Mouse (Mus musculus) natural killer cell, adult 2 months (primary cell): ENCODE measurements at regions not wholly inside any gene's neighbourhood (a gene's known extent, or its start where the extent isn't known, plus 50 kb on each side); places are given as distances from the start of the nearest gene placed in this dataset.
A peak's percentile ranks its signal among the peaks of the same experiment; 100 is the strongest.
"Not testable (repeated sequence)": the region's sequence is repeated elsewhere in the genome, so short reads cannot be mapped to it uniquely, and the experiment has no call there.

ENCODE experiments used
- DNase-seq, 2 experiments: peaks; one replicate each; pipeline ENCODE4 v3.0.0; 2022; ENCODE audit warnings: low spot score in 2 of 2

DNA sequence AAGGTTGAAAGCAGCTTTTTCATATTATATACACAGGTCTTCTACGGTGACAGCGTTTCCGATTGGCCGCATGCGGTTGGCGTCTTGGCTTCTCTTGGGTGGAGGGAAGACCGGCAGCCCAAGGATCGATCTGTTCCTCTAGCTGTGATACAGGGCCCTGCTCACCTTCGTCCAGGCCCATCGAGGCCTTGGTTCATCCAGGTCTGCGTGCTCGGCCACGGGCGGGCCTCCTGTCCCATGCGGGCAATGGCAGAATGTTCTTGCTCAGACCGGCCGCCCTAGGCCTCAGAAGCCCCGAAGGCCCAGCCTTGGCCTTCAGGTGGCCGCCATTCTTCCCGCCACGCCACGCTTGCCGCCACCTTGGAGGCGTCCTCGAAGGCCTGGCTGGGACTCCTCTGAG, 194.4 kb upstream of the Ppp6c start:
- no peak for DNase-seq

DNA sequence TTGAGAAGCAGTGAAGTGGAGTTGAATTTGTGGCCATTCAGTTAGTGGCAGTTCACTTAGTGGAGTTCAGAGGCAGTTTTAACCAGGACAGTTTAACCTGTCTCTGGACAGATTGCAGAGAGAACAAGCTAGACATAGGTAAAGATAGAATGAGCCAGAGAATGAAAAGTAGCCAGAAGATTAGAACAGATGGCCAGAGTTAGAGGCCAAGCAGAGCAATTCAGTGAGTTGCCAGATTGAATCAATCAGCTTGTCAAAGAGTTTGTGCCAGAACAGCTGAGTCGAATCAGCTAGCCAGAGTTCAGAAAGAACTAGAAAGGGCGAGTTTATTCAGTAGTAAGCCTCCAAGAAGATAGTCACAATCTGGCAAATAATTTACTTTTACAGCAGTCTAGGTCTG, 174.1 kb upstream of the Ppp6c start:
- DNase-seq = no peak

DNA sequence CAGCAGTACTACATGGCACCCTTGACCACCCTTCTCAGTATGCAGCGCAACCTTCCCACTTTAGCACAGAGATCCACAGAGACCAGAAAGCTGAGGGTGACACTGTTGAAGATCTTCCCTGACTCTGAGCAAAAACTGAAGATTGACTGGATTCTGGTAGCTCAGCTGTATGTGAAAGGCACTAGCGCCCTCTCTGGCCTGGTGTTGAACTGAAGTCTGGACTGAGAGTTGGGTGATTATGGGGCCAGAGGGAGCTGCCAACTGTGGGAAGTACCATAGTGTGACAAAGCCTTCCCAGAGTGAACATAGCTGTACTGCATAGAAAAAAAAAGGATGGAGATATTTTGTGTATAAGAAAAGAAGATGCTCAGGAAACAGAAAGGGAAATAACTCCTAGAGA, 173.3 kb upstream of the Ppp6c start:
- DNase-seq = no peak

DNA sequence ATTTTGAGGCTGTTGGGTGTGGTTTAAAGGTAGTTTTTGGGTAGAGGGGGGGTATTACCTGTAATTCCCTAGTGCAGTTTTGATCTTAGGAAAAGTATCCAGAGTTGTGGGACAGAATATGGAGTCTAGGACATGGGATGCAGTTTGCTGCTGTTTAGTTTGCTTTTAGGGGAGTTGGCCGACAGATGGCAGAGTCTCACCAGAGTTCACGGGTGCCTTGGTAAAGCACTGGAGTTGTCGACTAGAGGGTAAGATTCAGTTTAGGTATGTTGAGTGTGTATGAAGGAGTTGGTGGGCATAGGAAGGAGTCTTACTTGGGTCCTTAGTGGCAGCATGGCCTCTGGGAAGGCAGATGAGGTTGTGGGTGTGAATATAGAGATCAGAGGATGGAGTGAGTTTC, 168.4 kb upstream of the Ppp6c start:
- no peak for DNase-seq

DNA sequence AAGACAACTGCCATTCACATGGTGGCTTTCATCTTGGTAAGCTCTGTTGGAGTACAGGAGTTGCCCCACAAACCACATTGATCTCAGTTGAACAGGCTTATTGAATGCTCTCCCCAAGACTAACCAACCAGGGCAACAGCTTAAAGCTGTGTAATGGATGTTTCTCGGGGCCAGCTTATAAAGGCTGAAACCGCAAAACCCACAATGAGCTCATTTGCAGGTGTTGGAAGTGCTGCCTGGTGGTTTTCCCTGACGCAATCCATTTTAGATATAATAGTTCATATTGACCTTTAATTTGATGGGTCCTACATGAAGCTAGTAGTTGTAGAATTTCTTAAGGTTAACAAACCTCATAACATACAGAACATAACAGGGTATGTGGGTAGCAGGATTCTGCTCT, 151.0 kb upstream of the Ppp6c start:
- DNase-seq = no peak

DNA sequence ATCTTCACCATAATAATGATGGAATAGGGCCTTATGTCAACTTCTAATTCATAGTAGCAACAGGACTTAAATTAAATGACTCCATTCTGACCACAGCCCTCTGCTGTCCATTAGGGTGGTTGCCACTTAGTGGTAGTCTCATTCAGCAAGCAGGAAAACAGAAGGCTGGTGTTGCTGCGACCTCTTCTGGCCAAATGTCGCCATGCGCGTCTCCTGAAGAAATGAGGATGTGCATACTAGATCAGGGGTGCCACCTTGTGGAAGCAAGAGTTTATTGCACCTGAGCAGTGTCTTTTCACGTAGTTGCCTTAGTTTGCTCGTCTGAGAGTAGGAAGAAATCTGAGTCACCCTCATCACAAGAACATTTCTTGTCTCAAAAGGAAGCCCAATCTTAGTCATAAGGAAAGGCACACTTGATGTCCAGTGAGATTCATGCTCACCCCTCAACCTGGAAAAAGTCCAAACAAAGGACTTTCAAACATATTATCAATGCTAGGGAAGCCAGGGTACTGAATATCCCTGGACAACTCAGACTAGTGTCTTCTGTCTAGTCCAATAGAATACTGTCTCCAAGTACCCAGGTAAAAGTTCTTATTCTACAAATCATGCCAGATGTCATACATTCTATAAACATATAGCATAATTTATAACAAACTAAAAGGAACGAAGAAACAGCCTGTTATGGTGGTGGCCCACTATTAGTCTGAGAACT, 147.0 kb upstream of the Ppp6c start:
- DNase-seq = peak; percentile 92 to 93

DNA sequence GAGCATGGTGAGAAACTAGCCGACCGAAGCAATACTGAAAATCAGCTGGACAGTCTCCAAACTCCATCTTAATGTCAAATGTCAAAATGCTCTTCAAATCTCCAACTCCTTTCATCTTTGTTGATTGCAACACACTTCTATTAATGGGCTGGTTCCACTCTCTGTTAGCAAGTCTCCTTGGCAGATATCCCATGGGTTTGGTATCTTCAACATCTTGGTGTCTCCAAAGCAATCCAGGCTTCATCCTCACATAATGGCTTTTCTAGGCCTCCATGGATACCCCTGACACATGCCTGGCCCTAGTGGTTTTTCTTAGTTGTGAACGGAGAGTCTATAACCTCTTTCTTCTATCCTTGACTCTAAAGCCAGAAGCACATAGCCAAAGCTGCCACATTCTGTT, 118.0 kb upstream of the Ppp6c start:
- no peak for DNase-seq

DNA sequence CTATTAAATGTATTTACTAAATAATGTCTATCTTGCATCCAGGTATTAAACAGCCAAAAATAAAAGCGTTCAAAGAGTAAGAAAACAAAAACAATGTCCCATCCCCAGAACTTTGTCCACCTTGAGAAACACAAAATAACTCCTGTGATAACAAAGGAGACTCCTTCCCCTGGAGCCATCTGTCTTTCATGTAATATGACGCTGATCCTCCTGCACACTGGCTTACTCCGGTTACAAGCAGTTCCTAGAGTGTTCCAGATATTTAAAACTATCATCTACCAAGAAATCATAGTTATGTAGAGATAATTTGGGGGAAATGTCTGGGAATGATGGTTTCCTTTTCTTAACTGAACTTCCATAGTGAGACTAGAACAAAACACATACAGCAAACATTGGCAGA, 114.2 kb upstream of the Ppp6c start:
- no peak for DNase-seq

DNA sequence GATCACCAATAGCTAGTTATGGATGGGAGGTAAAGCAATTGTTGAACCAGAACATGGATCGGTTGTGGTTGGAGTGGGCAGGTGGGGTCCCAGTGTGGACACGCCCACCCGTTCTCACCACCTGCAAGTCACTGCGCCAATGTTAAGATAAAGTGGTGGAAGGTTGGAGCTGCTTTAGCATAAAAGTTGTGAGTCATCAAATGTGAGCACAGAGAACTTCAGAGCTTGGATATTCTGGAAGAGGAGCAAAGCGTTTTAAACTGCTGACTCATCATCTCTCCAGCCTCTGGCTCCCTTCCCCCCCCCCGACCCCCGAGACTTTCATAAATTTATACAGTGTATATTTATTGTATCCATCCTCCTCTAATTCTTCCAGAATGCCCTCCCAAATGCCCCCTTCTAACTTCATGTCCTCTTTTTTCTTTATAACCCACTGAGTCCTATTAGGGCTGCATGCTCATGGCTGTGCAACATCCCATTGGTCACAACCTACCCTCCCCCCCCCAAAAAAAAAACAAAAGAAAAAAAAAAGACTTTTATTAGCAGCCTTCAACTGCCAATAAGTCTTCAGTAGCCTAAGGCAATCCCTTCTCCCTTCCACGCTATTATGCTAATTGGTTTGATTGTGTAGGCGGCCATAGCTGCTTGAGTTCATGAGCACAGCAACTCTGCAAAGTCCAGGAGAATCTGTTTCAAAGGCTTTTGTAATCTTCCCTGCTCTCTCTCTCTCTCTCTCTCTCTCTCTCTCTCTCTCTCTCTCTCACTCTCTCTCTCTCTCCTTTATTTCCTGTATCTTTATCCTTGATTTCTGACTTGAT, 112.8 kb upstream of the Ppp6c start:
- no peak for DNase-seq

DNA sequence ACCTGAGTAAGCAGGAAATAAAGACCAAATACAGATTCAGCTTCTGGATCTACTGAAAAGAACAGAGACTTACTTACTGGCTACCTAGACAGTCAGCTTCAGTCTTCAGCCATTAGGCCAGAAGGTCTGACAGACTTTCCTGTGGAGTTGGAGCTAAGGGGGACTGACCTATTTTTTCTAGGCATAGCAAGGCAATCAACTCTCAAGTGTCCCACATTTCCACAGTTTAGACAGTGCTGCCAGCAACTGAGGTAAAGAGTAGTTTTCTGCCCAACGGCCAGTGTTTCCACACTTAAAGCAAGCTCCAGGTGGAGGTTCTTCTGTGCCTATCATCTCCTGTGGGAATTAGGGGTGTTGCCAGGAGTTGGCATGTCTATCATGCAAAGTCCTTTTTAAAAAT, 111.3 kb upstream of the Ppp6c start:
- DNase-seq = no peak

DNA sequence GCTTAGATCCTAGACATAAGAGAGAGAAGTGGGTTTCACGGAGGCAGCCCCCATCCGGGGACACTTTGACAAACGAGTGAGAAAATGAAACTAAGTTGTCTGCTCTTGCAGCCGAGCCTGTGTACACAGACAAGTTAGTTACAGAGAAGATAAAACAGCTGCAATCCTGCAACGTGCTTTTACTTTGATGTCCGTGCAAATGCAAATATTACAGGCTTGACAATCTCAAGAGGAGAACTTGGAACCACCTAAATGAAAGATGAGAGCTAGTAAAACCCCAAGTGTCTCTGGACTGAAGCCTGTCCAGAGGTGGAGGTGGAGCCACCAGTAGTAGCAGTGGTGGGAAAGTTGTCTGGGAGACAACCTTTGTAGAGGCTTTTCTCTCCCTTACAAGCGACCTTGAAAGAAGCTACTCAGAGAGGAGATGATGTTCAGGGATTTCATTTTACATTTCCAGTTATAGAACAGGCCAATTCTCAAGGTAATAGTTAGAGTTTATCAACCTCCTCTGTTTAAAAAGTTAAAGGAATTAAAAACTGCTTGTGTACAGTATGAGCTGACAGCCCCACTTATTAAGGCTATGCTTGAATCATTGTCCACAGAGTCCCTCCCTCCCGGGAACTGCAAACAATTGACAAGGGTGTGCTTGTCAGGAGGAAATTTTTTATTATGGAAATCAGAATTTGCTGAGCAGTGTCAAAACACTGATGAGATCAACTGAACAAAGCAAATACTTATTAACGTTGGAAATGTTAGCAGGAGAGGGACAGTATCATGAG, 99.7 kb upstream of the Ppp6c start:
- peak; percentile 21 to 34 for DNase-seq

DNA sequence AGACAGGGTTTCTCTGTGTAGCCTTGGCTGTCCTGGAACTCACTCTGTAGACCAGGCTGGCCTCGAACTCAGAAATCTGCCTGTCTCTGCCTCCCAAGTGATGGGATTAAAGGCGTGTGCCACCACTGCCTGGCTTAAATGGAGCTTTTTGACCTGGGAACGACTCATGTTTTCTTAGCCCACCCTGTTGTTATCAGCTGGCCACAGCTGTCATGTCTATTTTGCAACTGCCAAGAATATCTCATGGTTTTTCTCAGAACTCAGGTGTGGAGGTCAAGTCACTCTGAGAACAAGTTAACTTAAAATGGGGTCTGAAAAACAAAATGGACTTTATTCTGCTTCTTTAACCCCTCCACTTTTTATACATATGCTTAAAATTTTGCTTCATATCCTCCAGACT, 98.9 kb upstream of the Ppp6c start:
- DNase-seq = not testable (repeated sequence)

DNA sequence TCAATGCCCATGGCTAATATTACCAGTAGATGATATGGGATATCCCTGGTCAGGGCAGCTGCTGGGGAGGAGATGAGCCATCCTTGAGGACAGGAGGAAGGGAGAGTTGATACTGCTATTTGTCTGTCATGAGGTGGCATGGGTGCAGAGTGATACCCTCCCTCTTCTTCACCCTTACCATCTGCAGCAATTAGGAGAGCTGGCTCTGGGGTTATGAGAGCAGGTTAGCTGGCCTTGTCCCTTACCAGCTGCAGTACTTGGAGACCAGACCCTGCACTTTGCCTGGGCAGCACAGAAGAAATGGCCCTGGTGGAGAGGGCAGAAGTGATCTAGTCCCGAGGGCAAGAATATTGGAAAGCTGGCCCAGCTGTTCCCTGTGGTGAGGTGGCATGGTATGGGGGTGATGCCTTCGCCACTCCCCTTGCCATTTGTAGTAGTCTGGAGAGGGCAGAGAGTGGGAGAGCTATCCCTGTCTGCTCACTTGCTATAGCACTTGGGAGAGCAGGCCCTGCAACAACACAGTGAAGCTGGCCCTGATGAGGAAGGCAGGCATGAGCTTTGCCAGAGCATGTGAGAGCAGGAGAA, 73.6 kb upstream of the Ppp6c start:
- DNase-seq = no peak

DNA sequence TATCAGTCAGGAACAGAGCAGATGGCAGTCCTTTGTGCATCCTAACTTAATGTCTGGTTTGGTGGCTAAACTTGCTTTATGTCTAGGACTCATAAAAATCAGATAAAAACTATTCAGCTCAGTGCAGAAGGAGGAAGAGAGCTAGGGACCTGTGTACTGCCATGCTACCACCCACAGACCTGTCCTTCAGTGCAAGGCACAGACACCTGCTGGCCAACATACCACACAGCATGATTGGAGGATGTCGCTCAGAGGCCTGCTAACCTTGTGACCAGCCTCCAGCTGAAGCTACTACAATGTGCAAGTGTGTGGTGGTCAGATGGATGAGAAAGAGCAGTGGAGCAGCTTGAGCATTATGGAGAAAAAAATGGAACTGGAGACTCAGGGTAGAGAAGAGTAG, 73.0 kb upstream of the Ppp6c start:
- no peak for DNase-seq

DNA sequence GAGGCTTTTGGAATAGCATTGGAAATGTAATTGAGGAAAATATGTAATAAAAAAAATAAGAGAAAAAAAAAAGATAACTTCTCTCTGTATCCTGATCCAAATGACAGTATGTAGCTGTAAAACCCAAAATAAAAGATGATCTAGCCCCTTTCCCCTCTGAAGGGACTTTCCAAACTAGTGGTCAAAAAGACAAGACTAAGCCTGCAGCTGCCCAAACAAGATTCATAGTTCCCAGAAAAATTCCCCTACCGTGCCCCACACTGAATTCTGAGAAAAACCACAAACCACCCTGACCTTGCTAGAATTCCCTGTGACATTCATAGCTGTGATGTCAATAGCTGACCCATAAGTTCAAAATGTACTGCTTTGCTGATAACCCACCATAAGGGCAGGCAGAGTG, 69.2 kb upstream of the Ppp6c start:
- no peak for DNase-seq

DNA sequence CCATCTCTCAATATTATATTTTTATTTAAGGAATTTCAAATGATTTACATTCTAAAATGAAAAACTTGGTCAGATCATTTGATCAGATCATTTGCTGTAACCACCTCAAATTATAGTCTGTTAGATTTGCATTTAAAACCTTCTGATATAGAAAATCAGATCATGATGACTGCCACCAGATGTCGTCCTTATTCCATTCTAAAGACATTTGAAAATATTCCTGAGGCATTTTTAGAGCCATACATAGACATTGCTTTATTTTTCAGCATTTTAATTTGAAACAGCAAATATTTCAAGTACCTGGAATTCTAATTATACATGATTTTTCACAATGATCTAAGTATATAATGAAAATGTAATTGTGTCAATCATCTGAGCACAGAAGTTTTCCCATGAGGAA, 52.0 kb upstream of the Ppp6c start:
- no peak for DNase-seq
